ENCODE assay signal across 9 mouse cellular contexts in the genomic region with DNA sequence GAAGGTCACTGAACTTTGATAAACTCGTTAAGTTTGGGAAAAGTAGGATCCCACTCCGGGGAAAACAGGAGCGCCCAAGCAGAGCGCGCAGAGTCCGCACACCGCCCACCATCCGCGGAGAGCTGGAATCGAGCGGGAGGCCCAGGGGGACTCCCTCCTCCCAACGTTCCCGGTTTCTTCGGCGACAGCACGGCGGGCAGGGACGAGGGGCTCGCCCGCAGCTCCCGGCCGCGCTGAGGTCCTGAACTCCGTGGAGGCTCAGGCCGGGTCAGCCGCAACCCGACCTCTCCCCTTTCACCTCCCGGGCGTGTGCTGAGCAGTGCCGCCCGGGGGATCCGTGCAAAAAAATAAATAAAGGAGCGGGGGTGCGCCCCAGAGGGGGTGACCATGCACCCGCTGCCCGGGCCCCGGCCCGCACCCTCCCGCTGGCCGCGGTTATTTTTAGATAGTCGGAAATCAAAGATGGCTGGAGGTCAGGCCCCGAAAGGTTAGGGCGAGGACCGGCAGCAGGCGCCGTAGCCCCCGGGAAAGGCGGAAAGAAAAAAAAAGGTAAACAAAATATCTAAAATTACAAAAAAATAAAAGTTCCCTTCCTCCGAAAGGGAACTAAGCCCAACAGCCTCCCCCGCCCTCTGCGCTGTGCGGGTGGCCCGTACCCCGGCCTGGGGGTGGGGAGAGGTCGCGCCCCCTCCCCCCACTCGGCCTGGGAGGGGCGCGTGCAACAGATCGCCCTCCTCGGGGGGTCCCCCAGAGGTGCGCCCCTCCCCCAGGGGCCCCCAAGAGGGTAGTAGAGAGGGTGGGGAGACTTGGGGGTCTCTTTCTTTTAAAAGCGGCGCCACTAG. TPM values are rescaled to one million over a fixed set of nuclear protein-coding genes. Genes with fewer than 3 reads are reported as not detected.
A peak's percentile ranks its signal among the peaks of the same experiment; 100 is the strongest.
DNase-seq lines count a peak whose midpoint lies in the region; ATAC-seq and TF ChIP-seq lines count a peak whose summit lies in the region.
"Had no signal": no experiment of that assay in that cellular context is flagged by ENCODE, and none has a peak within 500 bp of the region (broad histone marks: within the 10 kb centered on the region; RNA-seq: fewer than 3 reads in every experiment).

No protein-coding gene starts in this region.

- ATAC-seq in lung, postnatal 0 days = no peak; the same call in 1 of the 2 replicates
- ATAC-seq in heart, embryonic 12.5 days (ENCODE audit: insufficient number of reproducible peaks, low FRiP score) = peak; percentile 36; the same call in 1 of the 2 replicates
- ATAC-seq in limb, embryonic 14.5 days (ENCODE audit: low FRiP score, low read depth) = no peak
- ATAC-seq in stomach, postnatal 0 days (ENCODE audit: low FRiP score, low TSS enrichment) = peak; percentile 47; the same call in 1 of the 2 replicates
- ATAC-seq in frontal cortex, adult (ENCODE audit: low TSS enrichment) = no peak

- TF ChIP-seq EP300 in lung, postnatal 0 days (IDR thresholded peaks at IDR 0.05) = no peak
- no peak for TF ChIP-seq EP300 in stomach, postnatal 0 days (optimal IDR thresholded peaks at IDR 0.05)

- H3K36me3 ChIP-seq in lung, postnatal 0 days (ENCODE audit: insufficient read depth, low read length) = no peaks in the 10 kb centered on the region
- H3K36me3 ChIP-seq in heart, embryonic 12.5 days = no peaks in the 10 kb centered on the region
- H3K36me3 ChIP-seq in limb, embryonic 14.5 days (ENCODE audit: control insufficient read depth, insufficient read depth, low read length) = no peaks in the 10 kb centered on the region
- H3K36me3 ChIP-seq in stomach, postnatal 0 days (ENCODE audit: control insufficient read depth, insufficient read depth, low read length) = no peaks in the 10 kb centered on the region

- under 1% methylated on average over 63 of the region's 65 CpGs for WGBS in lung, postnatal 0 days
- WGBS in heart, embryonic 12.5 days = under 1% methylated on average over 57 of the region's 65 CpGs
- under 1% methylated on average over 64 of the region's 65 CpGs for WGBS in limb, embryonic 14.5 days
- WGBS in stomach, postnatal 0 days = 2% methylated on average over 46 of the region's 65 CpGs

- no peaks in the 10 kb centered on the region for H3K9me3 ChIP-seq in lung, postnatal 0 days (ENCODE audit: low read length)
- H3K9me3 ChIP-seq in heart, embryonic 12.5 days (replicated peaks) = no peaks in the 10 kb centered on the region
- no peaks in the 10 kb centered on the region for H3K9me3 ChIP-seq in limb, embryonic 14.5 days (ENCODE audit: control insufficient read depth, low read length)
- H3K9me3 ChIP-seq in stomach, postnatal 0 days (ENCODE audit: control insufficient read depth, low read length) = no peaks in the 10 kb centered on the region

- peaks cover 6% of the 10 kb centered on the region for H3K4me1 ChIP-seq in lung, postnatal 0 days (ENCODE audit: insufficient read depth, low read depth, low read length)
- H3K4me1 ChIP-seq in heart, embryonic 12.5 days (replicated peaks) = peaks cover 3% of the 10 kb centered on the region
- H3K4me1 ChIP-seq in limb, embryonic 14.5 days (ENCODE audit: control insufficient read depth, insufficient read depth, low read length) = peaks cover 11% of the 10 kb centered on the region
- peaks cover 8% of the 10 kb centered on the region for H3K4me1 ChIP-seq in stomach, postnatal 0 days (replicated peaks; ENCODE audit: control insufficient read depth, insufficient read depth)

- peak overlapping the region; percentile 31; the same call in 1 of the 2 replicates for H3K4me3 ChIP-seq in lung, postnatal 0 days (ENCODE audit: low read depth, low read length)
- peak overlapping the region; percentile 61 for H3K4me3 ChIP-seq in heart, embryonic 12.5 days
- H3K4me3 ChIP-seq in limb, embryonic 14.5 days (replicated peaks; ENCODE audit: low read length) = peak overlapping the region; percentile 43
- H3K4me3 ChIP-seq in stomach, postnatal 0 days (ENCODE audit: low read depth, low read length) = peak overlapping the region; percentile 43

- no peak for DNase-seq in lung, postnatal 0 days (ENCODE audit: low spot score)
- no peak for DNase-seq in lung, postnatal 10 days
- DNase-seq in limb, embryonic 14.5 days (ENCODE audit: low spot score) = no peak
- DNase-seq in stomach, postnatal 0 days (ENCODE audit: low spot score) = no peak
- DNase-seq in frontal cortex, postnatal 14 days (ENCODE audit: low spot score in 2 of 2) = no peak
- no peak for DNase-seq in adrenal gland, postnatal 14 days
- DNase-seq: gastrocnemius, postnatal 25 days had no signal

- TF ChIP-seq CTCF in lung, postnatal 0 days (IDR thresholded peaks at IDR 0.05) = no peak
- no peak for TF ChIP-seq CTCF in stomach, postnatal 0 days (IDR thresholded peaks at IDR 0.05; ENCODE audit: low read depth)

- no peak overlapping the region for H3K27ac ChIP-seq in lung, postnatal 0 days (ENCODE audit: low read length)
- H3K27ac ChIP-seq in heart, embryonic 12.5 days (ENCODE audit: poor library complexity, severe bottlenecking) = peak overlapping the region; percentile 73
- no peak overlapping the region for H3K27ac ChIP-seq in limb, embryonic 14.5 days (replicated peaks; ENCODE audit: low read depth, low read length)
- no peak overlapping the region for H3K27ac ChIP-seq in stomach, postnatal 0 days (replicated peaks)

- peak overlapping the region; percentile 59 for H3K4me2 ChIP-seq in lung, postnatal 0 days (replicated peaks; ENCODE audit: low read depth, low read length)
- peak overlapping the region; percentile 81 for H3K4me2 ChIP-seq in heart, embryonic 12.5 days
- peak overlapping the region; percentile 97 for H3K4me2 ChIP-seq in limb, embryonic 14.5 days (replicated peaks; ENCODE audit: low read depth, low read length, severe bottlenecking)
- peak overlapping the region; percentile 67 for H3K4me2 ChIP-seq in stomach, postnatal 0 days (replicated peaks; ENCODE audit: low read depth)

- no peak for TF ChIP-seq POLR2A in limb, embryonic 14.5 days (IDR thresholded peaks at IDR 0.05; ENCODE audit: borderline replicate concordance, extremely low read depth, insufficient read depth, insufficient read length)

- H3K9ac ChIP-seq in lung, postnatal 0 days (replicated peaks; ENCODE audit: low read depth) = no peak overlapping the region
- peak overlapping the region; percentile 73 for H3K9ac ChIP-seq in heart, embryonic 12.5 days
- peak overlapping the region; percentile 32 for H3K9ac ChIP-seq in limb, embryonic 14.5 days (ENCODE audit: low read depth, low read length, severe bottlenecking)
- peak overlapping the region; percentile 38; the same call in 1 of the 2 replicates for H3K9ac ChIP-seq in stomach, postnatal 0 days (ENCODE audit: low read length)

- H3K27me3 ChIP-seq in lung, postnatal 0 days (replicated peaks; ENCODE audit: insufficient read depth, low read length) = peaks cover 52% of the 10 kb centered on the region
- H3K27me3 ChIP-seq in heart, embryonic 12.5 days (replicated peaks) = peaks cover 36% of the 10 kb centered on the region
- peaks cover 76% of the 10 kb centered on the region for H3K27me3 ChIP-seq in limb, embryonic 14.5 days (ENCODE audit: control insufficient read depth, insufficient read depth, low read length)
- H3K27me3 ChIP-seq in stomach, postnatal 0 days (ENCODE audit: control insufficient read depth, insufficient read depth, low read length) = peaks cover 22% of the 10 kb centered on the region; the same call in 1 of the 2 replicates

RNA-seq across cellular contexts. Expression of gene Sall4, which starts 1.8 kb away (rescaled TPM):
- not detected in 2 replicates for polyA plus RNA-seq in lung, postnatal 0 days (2015; fragmentation: Nextera tagmentation; extraction: Ambion mirVana)
- 3.9 and 5.4 TPM in 2 replicates for polyA plus RNA-seq in heart, embryonic 12.5 days (2016; fragmentation: Nextera tagmentation; extraction: Ambion mirVana)
- polyA plus RNA-seq in limb, embryonic 14.5 days (2012; rRNA removed) = 0.24 and 0.31 TPM in 2 replicates
- 0.34 and 1.2 TPM in 2 replicates for polyA plus RNA-seq in limb, embryonic 14.5 days (2014; fragmentation: Nextera tagmentation; extraction: Ambion mirVana)
- 0.05 and 0.18 TPM in 2 replicates for polyA plus RNA-seq in stomach, postnatal 0 days (2015; fragmentation: Nextera tagmentation; extraction: Ambion mirVana)
- not detected in 2 replicates for total RNA-seq in adrenal gland, postnatal 14 days (2021)

RNA-seq across cellular contexts. Expression of gene Atp9a, which starts 23.7 kb away (rescaled TPM):
- 19.5 and 21.1 TPM in 2 replicates for polyA plus RNA-seq in lung, postnatal 0 days (2015; fragmentation: Nextera tagmentation; extraction: Ambion mirVana)
- polyA plus RNA-seq in heart, embryonic 12.5 days (2016; fragmentation: Nextera tagmentation; extraction: Ambion mirVana) = 15.7 and 16.1 TPM in 2 replicates
- polyA plus RNA-seq in limb, embryonic 14.5 days (2012; rRNA removed) = 53.6 and 66.8 TPM in 2 replicates
- 28.0 and 31.2 TPM in 2 replicates for polyA plus RNA-seq in limb, embryonic 14.5 days (2014; fragmentation: Nextera tagmentation; extraction: Ambion mirVana)
- polyA plus RNA-seq in stomach, postnatal 0 days (2015; fragmentation: Nextera tagmentation; extraction: Ambion mirVana) = 24.1 and 29.2 TPM in 2 replicates
- total RNA-seq in adrenal gland, postnatal 14 days (2021) = 64.8 and 68.9 TPM in 2 replicates

Comparison
In these comparisons a context has a peak if more than half of its experiments do, and no peak if none do; other contexts are left out.
1. ATAC-seq: peak in heart, embryonic 12.5 days (single experiment) and stomach, postnatal 0 days (single experiment); none in lung, postnatal 0 days (single experiment), limb, embryonic 14.5 days (single experiment) and frontal cortex, adult (single experiment).
2. Peak in every context shown above with its lines, with median percentiles within 50 percentile points of each other: H3K4me2 ChIP-seq and H3K4me3 ChIP-seq.